10 mouse cellular contexts compared by ENCODE assay signal in the genomic region with DNA sequence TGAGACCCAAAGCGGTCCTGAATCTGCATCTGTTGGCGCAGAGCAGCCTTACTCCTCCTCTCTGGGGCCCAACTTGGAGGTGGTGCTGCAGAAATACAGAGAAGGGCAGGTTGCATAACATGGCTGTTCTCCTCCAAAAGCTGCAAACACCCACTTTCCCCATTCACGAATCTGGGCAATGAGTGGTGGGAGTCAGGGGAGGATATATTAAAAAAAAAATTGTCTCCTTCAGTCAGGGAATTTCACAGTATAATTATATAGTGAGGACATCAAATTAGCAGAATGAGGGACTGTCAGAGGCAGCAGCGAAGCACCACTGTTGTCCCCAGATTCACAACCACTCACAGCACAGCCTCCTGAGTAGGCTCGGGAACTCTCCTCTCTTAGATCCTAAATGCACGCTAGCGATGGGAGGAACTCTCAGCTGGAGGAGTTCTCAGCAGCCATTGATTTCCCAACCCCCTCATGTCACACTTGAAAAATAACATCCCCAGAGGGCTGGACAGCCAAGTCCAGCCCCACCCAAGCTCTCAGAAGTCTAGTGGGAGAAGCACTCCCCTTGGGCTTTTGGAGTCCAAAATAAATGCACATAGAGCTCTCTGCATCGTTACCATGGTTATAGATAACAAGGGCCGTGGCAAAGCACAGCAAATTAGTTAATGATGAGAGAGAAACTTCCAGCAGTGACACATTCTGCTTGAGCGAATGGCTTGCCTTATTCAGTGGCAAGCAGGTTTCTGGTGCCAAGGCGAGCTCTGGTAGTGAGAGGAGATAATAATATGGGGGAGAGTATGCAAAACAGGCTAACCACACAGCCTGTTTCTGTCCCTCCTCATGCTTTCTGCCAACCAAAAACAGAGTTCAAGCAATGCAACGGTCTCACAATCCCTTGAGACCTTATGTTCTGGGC.
A peak's percentile ranks its signal among the peaks of the same experiment; 100 is the strongest.
DNase-seq lines count a peak whose midpoint lies in the region; ATAC-seq lines count a peak whose summit lies in the region.
"Had no signal": no experiment of that assay in that cellular context is flagged by ENCODE, and none has a peak within 500 bp of the region (broad histone marks: within the 10 kb centered on the region; RNA-seq: fewer than 3 reads in every experiment).

No protein-coding gene starts in this region.

- peak; percentile 78 for ATAC-seq in forebrain, embryonic 14.5 days
- ATAC-seq in neutrophil, adult 5-6 weeks (ENCODE audit: extremely low read depth, insufficient number of reproducible peaks, low FRiP score, poor library complexity, severe bottlenecking): peak; percentile 88

- WGBS in forebrain, embryonic 14.5 days: 35% methylated on average over 12 of the region's 12 CpGs

- H3K4me3 ChIP-seq in forebrain, embryonic 14.5 days (ENCODE audit: low read depth, low read length): no peak overlapping the region
- H3K4me3 ChIP-seq: liver, embryonic 15.5 days had no signal

- H3K9ac ChIP-seq in forebrain, embryonic 14.5 days (ENCODE audit: low read length): no peak overlapping the region
- H3K9ac ChIP-seq: liver, embryonic 15.5 days had no signal

- H3K4me2 ChIP-seq in forebrain, embryonic 14.5 days (ENCODE audit: low read length): peak overlapping the region; percentile 21; the same call in 1 of the 2 replicates
- H3K4me2 ChIP-seq: liver, embryonic 15.5 days had no signal

- DNase-seq in layer of hippocampus, adult 18-20 months (ENCODE audit: low spot score in 2 of 2): peak; percentile 61 to 78
- no peak for DNase-seq in layer of hippocampus, adult 11-12 months (ENCODE audit: low spot score)
- DNase-seq in forebrain, embryonic 14.5 days (ENCODE audit: low spot score): peak; percentile 78
- DNase-seq in layer of hippocampus, postnatal 10 days (ENCODE audit: low spot score in 2 of 2): peak; percentile 27 to 37
- DNase-seq in urinary bladder, postnatal 14 days (ENCODE audit: low spot score): no peak
- no peak for DNase-seq in kidney, postnatal 4 days
- DNase-seq in embryo, embryonic 11 days: no peak
- DNase-seq: gastrocnemius, postnatal 10 days had no signal

- peak overlapping the region; percentile 50; the same call in 1 of the 2 replicates for H3K27ac ChIP-seq in forebrain, embryonic 14.5 days (ENCODE audit: low read depth, low read length)
- H3K27ac ChIP-seq: liver, embryonic 15.5 days had no signal

- no peaks in the 10 kb centered on the region for H3K36me3 ChIP-seq in forebrain, embryonic 14.5 days (ENCODE audit: control insufficient read depth, insufficient read depth, low read length)
- H3K36me3 ChIP-seq: liver, embryonic 15.5 days had no signal

- peaks cover 8% of the 10 kb centered on the region; the same call in 1 of the 2 replicates for H3K4me1 ChIP-seq in forebrain, embryonic 14.5 days (ENCODE audit: control insufficient read depth, insufficient read depth, low read length)
- H3K4me1 ChIP-seq: liver, embryonic 15.5 days had no signal

- H3K9me3 ChIP-seq in forebrain, embryonic 14.5 days (replicated peaks; ENCODE audit: control insufficient read depth, low read length): no peaks in the 10 kb centered on the region
- H3K9me3 ChIP-seq: liver, embryonic 15.5 days had no signal

- H3K27me3 ChIP-seq in forebrain, embryonic 14.5 days (replicated peaks; ENCODE audit: control insufficient read depth, insufficient read depth, low read length): no peaks in the 10 kb centered on the region
- H3K27me3 ChIP-seq: liver, embryonic 15.5 days had no signal

Comparison
In these comparisons a context has a peak if more than half of its experiments do, and no peak if none do; other contexts are left out.
1. DNase-seq: peak in layer of hippocampus, adult 18-20 months (2 of 2), forebrain, embryonic 14.5 days (single experiment) and layer of hippocampus, postnatal 10 days (2 of 2); none in layer of hippocampus, adult 11-12 months (single experiment), urinary bladder, postnatal 14 days (single experiment), kidney, postnatal 4 days (0 of 2) and embryo, embryonic 11 days (single experiment).